Mouse (Mus musculus) liver, embryonic 14.5 days (tissue): Measurements from ENCODE around the gene Card14. TPM values are rescaled to one million over a fixed set of nuclear protein-coding genes. Genes with fewer than 3 reads are reported as not detected.

ENCODE experiments used
- ATAC-seq: fragments of 200-750 bp; cut with Nextera tagmentation; 2 replicates; pipeline ENCODE4 v1.8.0; 2017; ENCODE audit warnings: moderate number of reproducible peaks, mild to moderate bottlenecking, moderate library complexity; ENCODE audit not compliant: insufficient read depth
- DNase-seq, 3 experiments: peaks; one replicate each; pipeline ENCODE4 v3.0.0-alpha.2; 2012 to 2013; ENCODE audit warnings: low read depth in 3 of 3, low spot score in 3 of 3
- H3K27ac ChIP-seq: fragments of 300-500 bp; sonication (generic); 2 replicates; pipeline ENCODE4 v1.5.1; 2014; ENCODE audit warnings: moderate library complexity, mild to moderate bottlenecking, control low read depth, inconsistent platforms
- H3K27me3 ChIP-seq: fragments of 300-500 bp; sonication (generic); 2 replicates; pipeline ENCODE4 v1.6.1; 2014; ENCODE audit warnings: mild to moderate bottlenecking, low read length, moderate library complexity; ENCODE audit not compliant: control insufficient read depth, insufficient read depth
- H3K36me3 ChIP-seq: fragments of 300-500 bp; sonication (generic); replicated peaks from 2 replicates; pipeline ENCODE4 v1.6.1; 2014; ENCODE audit warnings: low read depth; ENCODE audit not compliant: control insufficient read depth, insufficient read depth
- H3K4me1 ChIP-seq, 2 experiments: fragments of 200-500 bp in 1 of 2; fragments of 300-500 bp in 1 of 2; sonication (generic) in 1 of 2; replicated peaks; 2 replicates each; pipeline ENCODE4 v1.6.1; 2012 to 2014; ENCODE audit warnings: antibody characterized with exemption in 1 of 2, inconsistent platforms in 1 of 2, low read length in 1 of 2; ENCODE audit not compliant: control insufficient read depth in 2 of 2, insufficient read depth in 2 of 2
- H3K4me2 ChIP-seq: fragments of 300-500 bp; sonication (generic); 2 replicates; pipeline ENCODE4 v1.6.1; 2014; ENCODE audit warnings: low read depth, mild to moderate bottlenecking, control low read depth, moderate library complexity
- H3K4me3 ChIP-seq, 2 experiments: fragments of 200-500 bp in 1 of 2; fragments of 300-500 bp in 1 of 2; sonication (generic) in 1 of 2; 2 replicates each; pipeline ENCODE4 v1.5.1; 2012 to 2014; ENCODE audit warnings: low read depth in 2 of 2, low read length in 2 of 2, mild to moderate bottlenecking in 2 of 2, control low read depth in 1 of 2, inconsistent platforms in 1 of 2, moderate library complexity in 1 of 2; ENCODE audit not compliant: insufficient read depth in 1 of 2
- H3K9ac ChIP-seq: fragments of 300-500 bp; sonication (generic); replicated peaks from 2 replicates; pipeline ENCODE4 v1.6.1; 2014; ENCODE audit warnings: mild to moderate bottlenecking, control low read depth, moderate library complexity
- H3K9me3 ChIP-seq: fragments of 300-500 bp; sonication (generic); 2 replicates; pipeline ENCODE4 v1.6.1; 2016; ENCODE audit warnings: low read length, mixed read lengths; ENCODE audit not compliant: control insufficient read depth
- CTCF ChIP-seq: IDR thresholded peaks from 2 replicates; pipeline ENCODE4 v1.5.1; 2016; ENCODE audit warnings: antibody characterized with exemption, low read depth, control low read depth
- EP300 ChIP-seq: IDR thresholded peaks from 2 replicates; pipeline ENCODE4 v1.6.1; 2016; ENCODE audit warnings: antibody characterized with exemption, low read depth
- WGBS: fragments of 180-500 bp; shearing (Covaris S2); extraction: QIAGEN DNeasy Blood & Tissue Kit; methylation state at CpG from one replicate; pipeline ENCODE4 v1.1.7; 2014; ENCODE audit not compliant: insufficient replicate concordance; 5-methylcytosine and 5-hydroxymethylcytosine counted together
- polyA plus RNA-seq, 2 experiments: library from polyadenylated mRNA; depleted of rRNA in 1 of 2; stranded (reverse) in 1 of 2; unstranded in 1 of 2; fragments of >200 nt; fragmentation: Nextera tagmentation in 1 of 2; extraction: Ambion mirVana in 1 of 2; gene quantifications; 2 replicates each; pipeline versions ENCODE4 v1.2.1 to v1.2.3; 2012 to 2014

The Card14 gene
- polyA plus RNA-seq, 2 experiments: 0.17 to 0.18 TPM

- Histone ChIP-seq H3K9ac (peak overlapping the region; percentile 87; the same call in 1 of the 2 replicates), H3K27me3 (no peaks in the 10 kb centered on the region), H3K4me2 (peak overlapping the region; percentile 95), H3K36me3 (peaks cover 23% of the 10 kb centered on the region), H3K9me3 (no peaks in the 10 kb centered on the region), H3K4me3 (peak overlapping the region in 1 of 2 experiments; percentile 75; a peak in 2 of 4 replicates), H3K4me1 (peaks cover 2 to 10% of the 10 kb centered on the region in 2 experiments; a peak in 3 of 4 replicates), H3K27ac (no peak overlapping the region)
- TF ChIP-seq CTCF: no peak
- no peak for TF ChIP-seq EP300
- DNase-seq (no peak), ATAC-seq (no peak)
- 22% methylated on average over 2 of the region's 2 CpGs for WGBS
These were observed 6.6 kb upstream of the Card14 start for GRCm38 (mm10) chr11:119300986-119301385.

- Histone ChIP-seq H3K9ac (no peak overlapping the region), H3K4me1 (peaks cover 0 to 3% of the 10 kb centered on the region in 2 experiments; a peak in 2 of 4 replicates), H3K4me3 (no peak overlapping the region), H3K4me2 (no peak overlapping the region), H3K27ac (no peak overlapping the region), H3K9me3 (no peaks in the 10 kb centered on the region), H3K27me3 (no peaks in the 10 kb centered on the region), H3K36me3 (no peaks in the 10 kb centered on the region)
- no peak for TF ChIP-seq EP300
- peak; percentile 87 for TF ChIP-seq CTCF
- ATAC-seq: no peak
- 42% methylated on average over 16 of the region's 16 CpGs for WGBS
- DNase-seq: peak in 2 of 3 experiments; percentile 30 to 35
These were observed 2.5 kb upstream of the Card14 start for GRCm38 (mm10) chr11:119304904-119305712.

- 43% methylated on average over 13 of the region's 13 CpGs for WGBS
- Histone ChIP-seq H3K4me1 (no peaks in the 10 kb centered on the region), H3K4me2 (no peak overlapping the region), H3K9me3 (no peaks in the 10 kb centered on the region), H3K36me3 (no peaks in the 10 kb centered on the region), H3K27ac (no peak overlapping the region), H3K27me3 (no peaks in the 10 kb centered on the region), H3K9ac (no peak overlapping the region), H3K4me3 (no peak overlapping the region)
- no peak; the same call in 1 of the 2 replicates for TF ChIP-seq CTCF
- no peak for TF ChIP-seq EP300
- DNase-seq (no peak), ATAC-seq (no peak)
These were observed 558 bp upstream of the Card14 start for GRCm38 (mm10) chr11:119306762-119307657.

GRCm38 (mm10) chr11:119307916-119308315 is 348 bp downstream of the Card14 start:
- no peak overlapping the region for H3K9ac ChIP-seq

More at GRCm38 (mm10) chr11:119307916-119308315, 348 bp downstream of the Card14 start:
- no peak for TF ChIP-seq CTCF
- TF ChIP-seq EP300: no peak
- H3K4me2 ChIP-seq: no peak overlapping the region
- H3K27ac ChIP-seq: no peak overlapping the region
- no peaks in the 10 kb centered on the region for H3K4me1 ChIP-seq
- WGBS: 27% methylated on average over 11 of the region's 11 CpGs
- no peak overlapping the region for H3K4me3 ChIP-seq
- no peak for ATAC-seq
- no peaks in the 10 kb centered on the region for H3K27me3 ChIP-seq
- DNase-seq: no peak
- no peaks in the 10 kb centered on the region for H3K9me3 ChIP-seq
- no peaks in the 10 kb centered on the region for H3K36me3 ChIP-seq
